Mouse (Mus musculus): ENCODE data around the gene Pnpla7.

Gene Pnpla7

GRCm38 (mm10) chr2:24995332-24995731 lies 19.5 kb downstream of the Pnpla7 start:
- DNase-seq (ENCODE audit: low spot score) = no peak

- DNase-seq (ENCODE audit: low spot score) = no peak
Observed at GRCm38 (mm10) chr2:24996471-24996870, 20.6 kb downstream of the Pnpla7 start.

- peak; percentile 49 for DNase-seq (ENCODE audit: low spot score)
Observed at GRCm38 (mm10) chr2:25000544-25001235, 24.9 kb downstream of the Pnpla7 start.

GRCm38 (mm10) chr2:25003946-25004786 lies 28.3 kb downstream of the Pnpla7 start:
- no peak for DNase-seq (ENCODE audit: low spot score)

GRCm38 (mm10) chr2:25006767-25007166 lies 30.9 kb downstream of the Pnpla7 start:
- no peak for DNase-seq (ENCODE audit: low spot score)

- DNase-seq (ENCODE audit: low spot score) = no peak
Observed at GRCm38 (mm10) chr2:25008250-25008649, 32.4 kb downstream of the Pnpla7 start.

GRCm38 (mm10) chr2:25022678-25023077 lies 46.8 kb downstream of the Pnpla7 start:
- DNase-seq (ENCODE audit: low spot score) = no peak

- DNase-seq (ENCODE audit: low spot score) = no peak
Observed at GRCm38 (mm10) chr2:25025109-25025508, 49.3 kb downstream of the Pnpla7 start.

- DNase-seq (ENCODE audit: low spot score) = no peak
Observed at GRCm38 (mm10) chr2:25034994-25035393, 59.2 kb downstream of the Pnpla7 start.

- no peak for DNase-seq (ENCODE audit: low spot score)
Observed at GRCm38 (mm10) chr2:25040089-25040488, 64.3 kb downstream of the Pnpla7 start.

GRCm38 (mm10) chr2:25050921-25051320 lies 75.1 kb downstream of the Pnpla7 start:
- DNase-seq (ENCODE audit: low spot score) = no peak

- no peak for DNase-seq (ENCODE audit: low spot score)
Observed at GRCm38 (mm10) chr2:25051450-25051849, 75.6 kb downstream of the Pnpla7 start.

GRCm38 (mm10) chr2:25053101-25053500 lies 77.3 kb downstream of the Pnpla7 start:
- no peak for DNase-seq (ENCODE audit: low spot score)

- peak; percentile 91 for DNase-seq (ENCODE audit: low spot score)
Observed at GRCm38 (mm10) chr2:25054221-25055067, 78.6 kb downstream of the Pnpla7 start, which contains the start of gene Nsmf. TSS of gene Nsmf (plus strand) at chr2:25054355.

- no peak for DNase-seq (ENCODE audit: low spot score)
Observed at GRCm38 (mm10) chr2:25055068-25055405, 79.2 kb downstream of the Pnpla7 start.

GRCm38 (mm10) chr2:25055409-25056155 lies 79.7 kb downstream of the Pnpla7 start:
- no peak for DNase-seq (ENCODE audit: low spot score)

GRCm38 (mm10) chr2:25058926-25059325 lies 83.1 kb downstream of the Pnpla7 start:
- no peak for DNase-seq (ENCODE audit: low spot score)

- DNase-seq (ENCODE audit: low spot score) = no peak
Observed at GRCm38 (mm10) chr2:25063523-25063922, 87.7 kb downstream of the Pnpla7 start.

GRCm38 (mm10) chr2:25064285-25064684 lies 88.5 kb downstream of the Pnpla7 start:
- DNase-seq (ENCODE audit: low spot score) = no peak

- no peak for DNase-seq (ENCODE audit: low spot score)
Observed at GRCm38 (mm10) chr2:25065537-25065936, 89.7 kb downstream of the Pnpla7 start.

GRCm38 (mm10) chr2:25066552-25066951 lies 90.7 kb downstream of the Pnpla7 start:
- DNase-seq (ENCODE audit: low spot score) = no peak

GRCm38 (mm10) chr2:25069537-25069936 lies 93.7 kb downstream of the Pnpla7 start:
- DNase-seq (ENCODE audit: low spot score) = no peak

Data from embryo, embryonic 10.5 days (tissue).